Mouse (Mus musculus) liver, embryonic 14.5 days (tissue): ENCODE data around the gene Cacna1c. TPM values are rescaled to one million over a fixed set of nuclear protein-coding genes. Genes with fewer than 3 reads are reported as not detected.

Experiments
- ATAC-seq: fragments of 200-750 bp; cut with Nextera tagmentation; 2 replicates; pipeline ENCODE4 v1.8.0; 2017; ENCODE audit warnings: moderate number of reproducible peaks, mild to moderate bottlenecking, moderate library complexity; ENCODE audit not compliant: insufficient read depth
- DNase-seq, 3 experiments: peaks; one replicate each; pipeline ENCODE4 v3.0.0-alpha.2; 2012 to 2013; ENCODE audit warnings: low read depth in 3 of 3, low spot score in 3 of 3
- H3K27ac ChIP-seq: fragments of 300-500 bp; sonication (generic); 2 replicates; pipeline ENCODE4 v1.5.1; 2014; ENCODE audit warnings: moderate library complexity, mild to moderate bottlenecking, control low read depth, inconsistent platforms
- H3K27me3 ChIP-seq: fragments of 300-500 bp; sonication (generic); 2 replicates; pipeline ENCODE4 v1.6.1; 2014; ENCODE audit warnings: mild to moderate bottlenecking, low read length, moderate library complexity; ENCODE audit not compliant: control insufficient read depth, insufficient read depth
- H3K36me3 ChIP-seq: fragments of 300-500 bp; sonication (generic); replicated peaks from 2 replicates; pipeline ENCODE4 v1.6.1; 2014; ENCODE audit warnings: low read depth; ENCODE audit not compliant: control insufficient read depth, insufficient read depth
- H3K4me1 ChIP-seq, 2 experiments: fragments of 200-500 bp in 1 of 2; fragments of 300-500 bp in 1 of 2; sonication (generic) in 1 of 2; replicated peaks; 2 replicates each; pipeline ENCODE4 v1.6.1; 2012 to 2014; ENCODE audit warnings: antibody characterized with exemption in 1 of 2, inconsistent platforms in 1 of 2, low read length in 1 of 2; ENCODE audit not compliant: control insufficient read depth in 2 of 2, insufficient read depth in 2 of 2
- H3K4me2 ChIP-seq: fragments of 300-500 bp; sonication (generic); 2 replicates; pipeline ENCODE4 v1.6.1; 2014; ENCODE audit warnings: low read depth, mild to moderate bottlenecking, control low read depth, moderate library complexity
- H3K4me3 ChIP-seq, 2 experiments: fragments of 200-500 bp in 1 of 2; fragments of 300-500 bp in 1 of 2; sonication (generic) in 1 of 2; 2 replicates each; pipeline ENCODE4 v1.5.1; 2012 to 2014; ENCODE audit warnings: low read depth in 2 of 2, low read length in 2 of 2, mild to moderate bottlenecking in 2 of 2, control low read depth in 1 of 2, inconsistent platforms in 1 of 2, moderate library complexity in 1 of 2; ENCODE audit not compliant: insufficient read depth in 1 of 2
- H3K9ac ChIP-seq: fragments of 300-500 bp; sonication (generic); replicated peaks from 2 replicates; pipeline ENCODE4 v1.6.1; 2014; ENCODE audit warnings: mild to moderate bottlenecking, control low read depth, moderate library complexity
- H3K9me3 ChIP-seq: fragments of 300-500 bp; sonication (generic); 2 replicates; pipeline ENCODE4 v1.6.1; 2016; ENCODE audit warnings: low read length, mixed read lengths; ENCODE audit not compliant: control insufficient read depth
- CTCF ChIP-seq: IDR thresholded peaks from 2 replicates; pipeline ENCODE4 v1.5.1; 2016; ENCODE audit warnings: antibody characterized with exemption, low read depth, control low read depth
- EP300 ChIP-seq: IDR thresholded peaks from 2 replicates; pipeline ENCODE4 v1.6.1; 2016; ENCODE audit warnings: antibody characterized with exemption, low read depth
- WGBS: fragments of 180-500 bp; shearing (Covaris S2); extraction: QIAGEN DNeasy Blood & Tissue Kit; methylation state at CpG from one replicate; pipeline ENCODE4 v1.1.7; 2014; ENCODE audit not compliant: insufficient replicate concordance; 5-methylcytosine and 5-hydroxymethylcytosine counted together
- polyA plus RNA-seq, 2 experiments: library from polyadenylated mRNA; depleted of rRNA in 1 of 2; stranded (reverse) in 1 of 2; unstranded in 1 of 2; fragments of >200 nt; fragmentation: Nextera tagmentation in 1 of 2; extraction: Ambion mirVana in 1 of 2; gene quantifications; 2 replicates each; pipeline versions ENCODE4 v1.2.1 to v1.2.3; 2012 to 2014

Cacna1c gene
- polyA plus RNA-seq, 2 experiments = 0.20 to 0.32 TPM

DNA sequence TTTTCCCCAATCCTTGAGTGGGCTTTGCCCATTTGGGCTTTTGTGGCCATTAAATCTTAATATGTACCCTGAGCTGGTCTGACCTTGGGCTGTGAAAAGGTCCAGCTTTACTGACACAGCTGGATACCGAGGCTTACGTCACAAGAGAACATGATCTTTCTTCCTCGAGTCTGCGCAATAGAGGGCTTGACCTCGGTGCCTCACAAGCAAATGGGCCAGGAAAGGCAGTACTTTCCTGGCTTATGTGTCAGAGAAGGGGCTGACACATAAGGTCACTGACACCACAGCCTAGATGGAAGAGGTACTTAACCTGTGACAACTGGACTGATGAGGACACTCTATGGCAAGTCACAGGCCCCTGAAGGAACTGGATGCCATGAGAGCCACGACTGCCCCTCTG, 453.5 kb downstream of the Cacna1c start:
- Histone ChIP-seq H3K4me3 (no peak overlapping the region), H3K27me3 (no peaks in the 10 kb centered on the region), H3K4me1 (peaks cover 0 to 15% of the 10 kb centered on the region in 2 experiments; a peak in 3 of 4 replicates), H3K27ac (no peak overlapping the region), H3K9ac (no peak overlapping the region), H3K4me2 (no peak overlapping the region), H3K9me3 (no peaks in the 10 kb centered on the region), H3K36me3 (no peaks in the 10 kb centered on the region)
- TF ChIP-seq EP300 (no peak), CTCF (no peak)
- WGBS = 78% methylated on average over 6 of the region's 6 CpGs
- DNase-seq = no peak
- no peak for ATAC-seq

DNA sequence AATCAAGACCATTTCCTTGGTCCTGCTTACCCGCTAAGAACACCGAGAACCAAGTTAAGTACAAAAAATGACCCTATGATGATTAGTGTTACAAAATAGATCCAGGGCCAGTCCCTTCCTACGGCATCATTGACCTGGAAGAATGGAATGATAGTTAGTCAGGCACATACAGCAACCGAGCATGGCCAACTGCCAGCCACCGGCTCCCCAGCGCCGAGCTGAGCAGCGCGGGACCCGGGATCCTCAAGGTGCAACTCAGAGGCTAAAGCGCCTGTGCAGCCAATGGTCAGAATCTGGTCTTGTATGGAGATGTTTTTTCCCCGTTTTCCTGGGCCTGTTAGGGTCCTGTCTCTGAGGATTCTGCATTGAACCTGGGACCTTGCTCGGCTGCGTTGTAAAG, 454.4 kb downstream of the Cacna1c start:
- Histone ChIP-seq H3K4me3 (no peak overlapping the region), H3K27me3 (no peaks in the 10 kb centered on the region), H3K4me1 (peaks cover 6 to 14% of the 10 kb centered on the region in 2 experiments), H3K4me2 (no peak overlapping the region), H3K36me3 (no peaks in the 10 kb centered on the region), H3K27ac (no peak overlapping the region), H3K9me3 (no peaks in the 10 kb centered on the region), H3K9ac (no peak overlapping the region)
- TF ChIP-seq CTCF (no peak), EP300 (no peak)
- WGBS = 82% methylated on average over 14 of the region's 14 CpGs
- ATAC-seq (no peak), DNase-seq (no peak)

DNA sequence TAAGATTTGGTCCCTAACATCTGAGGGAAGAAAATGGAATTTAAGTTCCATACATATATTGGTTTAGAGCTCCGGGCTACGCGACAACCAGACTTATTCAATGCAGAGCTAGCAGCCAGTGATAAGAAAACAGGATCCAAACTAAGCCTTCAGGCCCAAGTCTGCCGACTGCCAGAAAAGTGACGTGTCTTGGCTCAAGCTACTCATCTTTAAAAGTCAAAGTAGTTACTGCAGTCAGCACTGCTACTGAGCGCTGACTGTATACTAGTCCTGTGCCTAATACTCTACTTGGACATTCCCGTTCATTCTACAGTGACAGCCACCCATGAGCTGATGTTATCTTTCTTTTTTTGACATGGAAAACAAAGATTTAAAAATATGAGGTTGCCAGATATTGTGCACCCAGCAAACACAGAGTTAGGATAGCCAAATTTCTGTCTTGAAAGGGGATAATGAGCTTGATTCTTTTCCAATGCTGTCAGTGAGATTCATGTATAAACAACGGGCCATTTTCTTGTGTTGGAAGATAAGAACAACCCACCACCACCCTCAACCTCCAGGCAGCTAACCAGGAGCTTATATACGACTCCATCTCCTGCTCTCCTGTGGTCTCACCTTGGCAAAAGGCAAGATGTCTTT, 456.1 kb downstream of the Cacna1c start:
- 57% methylated on average over 9 of the region's 9 CpGs for WGBS
- DNase-seq = no peak
- TF ChIP-seq CTCF = no peak
- no peak for TF ChIP-seq EP300

DNA sequence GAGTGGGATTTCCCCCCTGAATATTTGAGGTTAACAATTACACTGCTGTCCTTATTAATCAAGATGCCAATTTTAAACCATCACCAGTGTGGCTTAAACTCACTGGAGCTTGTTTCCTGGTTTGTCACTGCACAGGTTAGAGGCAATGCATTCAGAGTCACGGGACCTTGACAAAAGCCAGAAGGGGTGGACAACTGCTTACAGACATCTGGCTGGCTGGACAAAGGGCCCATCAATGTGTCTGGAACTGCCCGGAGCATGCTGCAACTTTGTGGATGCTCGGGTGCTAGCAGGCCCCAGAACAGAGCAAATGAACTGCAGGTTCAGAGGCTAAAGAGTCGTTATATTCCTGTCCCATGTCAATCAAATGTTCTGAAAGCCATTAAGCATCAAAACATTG, 456.9 kb downstream of the Cacna1c start:
- no peaks in the 10 kb centered on the region for H3K9me3 ChIP-seq
- H3K9ac ChIP-seq = no peak overlapping the region
- H3K36me3 ChIP-seq = no peaks in the 10 kb centered on the region
- DNase-seq (no peak), ATAC-seq (no peak)
- no peaks in the 10 kb centered on the region for H3K27me3 ChIP-seq
- no peak overlapping the region for H3K27ac ChIP-seq
- H3K4me3 ChIP-seq = no peak overlapping the region
- no peak for TF ChIP-seq CTCF
- no peak for TF ChIP-seq EP300
- H3K4me1 ChIP-seq = peaks cover 14 to 19% of the 10 kb centered on the region in 2 experiments
- 64% methylated on average over 4 of the region's 4 CpGs for WGBS
- no peak overlapping the region for H3K4me2 ChIP-seq

More for the DNA sequence above, 456.1 kb downstream of the Cacna1c start:
- Histone ChIP-seq H3K36me3 (no peaks in the 10 kb centered on the region), H3K27me3 (no peaks in the 10 kb centered on the region), H3K4me3 (no peak overlapping the region), H3K27ac (no peak overlapping the region), H3K4me2 (no peak overlapping the region), H3K4me1 (peaks cover 11 to 19% of the 10 kb centered on the region in 2 experiments), H3K9ac (no peak overlapping the region), H3K9me3 (no peaks in the 10 kb centered on the region)
- no peak for ATAC-seq

DNA sequence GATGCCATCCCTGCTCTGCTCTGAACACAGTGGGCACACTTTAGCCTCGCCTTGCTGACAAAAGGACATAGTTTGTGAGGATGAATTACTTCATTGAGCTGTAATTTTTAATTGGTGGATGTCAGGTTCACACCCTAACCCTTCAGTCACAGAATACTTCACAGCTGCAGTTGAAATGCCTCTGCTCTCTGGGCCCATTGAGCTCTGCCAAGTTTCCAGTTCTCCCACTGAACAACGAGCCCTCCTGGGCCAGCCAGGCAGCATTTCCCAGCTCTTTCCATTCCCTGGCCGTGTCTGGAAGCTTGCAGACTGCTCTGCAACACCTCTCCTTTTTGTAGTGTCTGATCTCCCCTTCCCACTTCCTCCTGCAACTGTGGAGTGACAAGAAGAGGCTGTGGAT, 457.6 kb downstream of the Cacna1c start:
- H3K4me1 ChIP-seq = peaks cover 14 to 19% of the 10 kb centered on the region in 2 experiments
- H3K4me3 ChIP-seq = no peak overlapping the region
- no peaks in the 10 kb centered on the region for H3K27me3 ChIP-seq
- ATAC-seq = no peak
- no peak overlapping the region for H3K4me2 ChIP-seq
- H3K9me3 ChIP-seq = no peaks in the 10 kb centered on the region
- H3K36me3 ChIP-seq = no peaks in the 10 kb centered on the region
- H3K9ac ChIP-seq = no peak overlapping the region
- no peak for TF ChIP-seq EP300
- no peak for TF ChIP-seq CTCF
- WGBS = 60% methylated on average over 3 of the region's 3 CpGs
- no peak for DNase-seq
- H3K27ac ChIP-seq = no peak overlapping the region
